Mouse (Mus musculus) hindbrain, embryonic 11.5 days (tissue): ENCODE results near the gene Oasl1. TPM values are rescaled to one million over a fixed set of nuclear protein-coding genes. Genes with fewer than 3 reads are reported as not detected.
"Not testable (repeated sequence)": the region's sequence is repeated elsewhere in the genome, so short reads cannot be mapped to it uniquely, and the experiment has no call there.

Experiments
- ATAC-seq: fragments of 200-750 bp; cut with Nextera tagmentation; 2 replicates; pipeline ENCODE4 v1.8.0; 2017; ENCODE audit warnings: mild to moderate bottlenecking, moderate TSS enrichment, moderate library complexity; ENCODE audit not compliant: low FRiP score
- DNase-seq: peaks from one replicate; pipeline ENCODE4 v3.0.0-alpha.2; 2015; ENCODE audit warnings: low spot score
- H3K27ac ChIP-seq: fragments of 300-500 bp; sonication (generic); 2 replicates; pipeline ENCODE4 v1.5.1; 2014; ENCODE audit warnings: mild to moderate bottlenecking, low read depth, low read length
- H3K27me3 ChIP-seq: fragments of 300-500 bp; sonication (generic); 2 replicates; pipeline ENCODE4 v1.6.1; 2014; ENCODE audit warnings: mild to moderate bottlenecking, low read length, moderate library complexity, mixed read lengths; ENCODE audit not compliant: control insufficient read depth, insufficient read depth
- H3K36me3 ChIP-seq: fragments of 300-500 bp; sonication (generic); 2 replicates; pipeline ENCODE4 v1.6.1; 2014; ENCODE audit warnings: mild to moderate bottlenecking, low read length, moderate library complexity, mixed read lengths; ENCODE audit not compliant: control insufficient read depth, insufficient read depth
- H3K4me1 ChIP-seq: fragments of 300-500 bp; sonication (generic); replicated peaks from 2 replicates; pipeline ENCODE4 v1.6.1; 2014; ENCODE audit warnings: low read length, mixed read lengths; ENCODE audit not compliant: control insufficient read depth, insufficient read depth
- H3K4me2 ChIP-seq: fragments of 300-500 bp; sonication (generic); replicated peaks from 2 replicates; pipeline ENCODE4 v1.6.1; 2014; ENCODE audit warnings: mild to moderate bottlenecking, low read depth, low read length
- H3K4me3 ChIP-seq: fragments of 300-500 bp; sonication (generic); 2 replicates; pipeline ENCODE4 v1.5.1; 2014; ENCODE audit warnings: low read depth, low read length
- H3K9ac ChIP-seq: fragments of 300-500 bp; sonication (generic); 2 replicates; pipeline ENCODE4 v1.6.1; 2014; ENCODE audit warnings: low read depth, low read length
- H3K9me3 ChIP-seq: fragments of 300-500 bp; sonication (generic); 2 replicates; pipeline ENCODE4 v1.6.1; 2016; ENCODE audit warnings: low read length; ENCODE audit not compliant: control insufficient read depth
- WGBS: fragments of 180-500 bp; shearing (Covaris S2); extraction: QIAGEN DNeasy Blood & Tissue Kit; methylation state at CpG from one replicate; pipeline ENCODE4 v1.1.7; 2014; 5-methylcytosine and 5-hydroxymethylcytosine counted together
- polyA plus RNA-seq: library from polyadenylated mRNA; unstranded; fragments of >200 nt; fragmentation: Nextera tagmentation; extraction: Ambion mirVana; gene quantifications from 2 replicates; pipeline ENCODE4 v1.2.1, GENCODE M21; 2014

Gene Oasl1
- polyA plus RNA-seq, result 0.25 and 0.39 TPM in 2 replicates

GRCm38 (mm10) chr5:114922998-114923473, at the start of gene Oasl1:
Gene Oasl1, plus strand, starts transcription at chr5:114923240.
- H3K4me1 ChIP-seq, result no peaks in the 10 kb centered on the region
- H3K4me3 ChIP-seq, result no peak within 1 kb of the TSS
- ATAC-seq, result no peak
- no peak for DNase-seq
- H3K4me2 ChIP-seq, result no peak within 1 kb of the TSS
- H3K9me3 ChIP-seq, result no peaks in the 10 kb centered on the region
- no peaks in the 10 kb centered on the region for H3K27me3 ChIP-seq
- WGBS, result 69% methylated on average over 15 of the region's 15 CpGs
- H3K9ac ChIP-seq, result no peak within 1 kb of the TSS
- H3K27ac ChIP-seq, result no peak within 1 kb of the TSS
- H3K36me3 ChIP-seq, result no peaks in the 10 kb centered on the region

DNA sequence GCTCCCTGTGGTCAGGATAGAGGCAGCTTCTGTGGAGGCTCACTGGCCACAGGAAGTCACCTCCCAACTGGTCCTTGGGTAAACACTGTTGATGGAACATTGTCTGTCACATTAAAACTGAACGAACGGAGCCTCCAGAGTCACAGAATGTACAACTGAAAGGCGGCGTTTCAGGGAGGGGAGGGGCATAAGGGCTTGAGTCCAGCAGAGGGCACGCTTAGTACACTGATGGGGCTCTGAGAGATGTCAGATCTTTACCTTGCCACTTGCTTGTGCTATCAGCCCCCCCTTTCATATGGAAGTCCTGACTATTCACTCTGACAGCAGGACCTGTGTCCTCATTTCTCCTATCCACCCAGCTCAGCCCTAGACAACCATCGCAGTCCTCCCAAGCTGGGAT, 47.2 kb upstream of the Oasl1 start:
- no peaks in the 10 kb centered on the region for H3K36me3 ChIP-seq
- H3K27ac ChIP-seq, result no peak overlapping the region
- no peak overlapping the region for H3K4me2 ChIP-seq
- DNase-seq (no peak), ATAC-seq (no peak)
- no peaks in the 10 kb centered on the region for H3K4me1 ChIP-seq
- H3K4me3 ChIP-seq, result no peak overlapping the region
- WGBS, result 69% methylated on average over 6 of the region's 6 CpGs
- no peaks in the 10 kb centered on the region for H3K27me3 ChIP-seq
- no peaks in the 10 kb centered on the region for H3K9me3 ChIP-seq
- no peak overlapping the region for H3K9ac ChIP-seq

DNA sequence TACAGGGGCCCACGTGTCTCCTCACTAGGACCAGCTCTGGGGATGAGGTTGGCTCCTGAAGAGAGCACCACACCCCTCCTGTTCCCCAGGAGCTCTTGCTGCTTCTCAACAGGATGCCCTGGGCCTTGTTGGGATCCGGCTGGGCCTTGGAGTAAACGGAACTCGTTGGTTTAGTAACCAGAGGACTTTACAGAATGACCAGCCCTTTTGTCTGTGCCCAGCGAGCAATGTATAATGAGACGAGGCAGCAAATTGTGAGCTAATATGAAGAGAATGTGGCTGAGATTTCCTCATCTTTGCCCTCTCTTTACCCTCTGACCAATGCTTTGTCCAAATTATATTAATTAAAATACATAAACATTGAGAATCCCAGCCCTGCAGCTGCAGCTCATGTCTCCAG, 46.7 kb upstream of the Oasl1 start:
- DNase-seq (no peak), ATAC-seq (no peak)
- H3K9ac ChIP-seq, result no peak overlapping the region
- H3K27me3 ChIP-seq, result no peaks in the 10 kb centered on the region
- WGBS, result 27% methylated on average over 6 of the region's 6 CpGs
- H3K4me1 ChIP-seq, result no peaks in the 10 kb centered on the region
- H3K27ac ChIP-seq, result no peak overlapping the region
- no peak overlapping the region for H3K4me3 ChIP-seq
- H3K4me2 ChIP-seq, result no peak overlapping the region
- no peaks in the 10 kb centered on the region for H3K9me3 ChIP-seq
- H3K36me3 ChIP-seq, result no peaks in the 10 kb centered on the region

DNA sequence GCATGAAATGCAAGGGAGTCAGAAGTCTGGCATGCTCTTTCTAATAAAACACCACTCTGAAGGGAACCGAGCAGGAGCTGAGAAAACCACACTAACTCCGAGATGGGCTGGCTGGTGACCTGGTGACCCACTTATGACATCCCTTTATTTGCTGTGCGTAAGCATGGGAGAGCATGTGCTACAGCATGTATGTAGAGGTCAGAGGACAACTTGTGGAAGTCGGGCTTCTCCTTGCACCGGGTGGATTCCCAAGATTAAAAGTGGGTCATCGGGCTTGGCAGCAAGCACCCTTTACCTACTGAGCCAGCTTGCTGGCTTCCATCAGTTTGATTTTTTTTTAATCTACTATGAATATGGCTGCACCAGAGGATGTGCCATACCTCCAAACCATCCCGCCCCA, 45.6 kb upstream of the Oasl1 start:
- no peak overlapping the region for H3K27ac ChIP-seq
- H3K36me3 ChIP-seq, result no peaks in the 10 kb centered on the region
- 70% methylated on average over 7 of the region's 7 CpGs for WGBS
- no peaks in the 10 kb centered on the region for H3K4me1 ChIP-seq
- H3K4me2 ChIP-seq, result no peak overlapping the region
- H3K4me3 ChIP-seq, result no peak overlapping the region
- H3K9me3 ChIP-seq, result no peaks in the 10 kb centered on the region
- H3K27me3 ChIP-seq, result no peaks in the 10 kb centered on the region
- DNase-seq, result no peak
- no peak for ATAC-seq
- no peak overlapping the region for H3K9ac ChIP-seq

- 64% methylated on average over 13 of the region's 13 CpGs for WGBS
- H3K4me2 ChIP-seq, result no peak overlapping the region
- H3K27me3 ChIP-seq, result no peaks in the 10 kb centered on the region
- ATAC-seq, result no peak
- H3K9ac ChIP-seq, result no peak overlapping the region
- no peak overlapping the region for H3K4me3 ChIP-seq
- no peak for DNase-seq
- no peaks in the 10 kb centered on the region for H3K9me3 ChIP-seq
- no peaks in the 10 kb centered on the region for H3K4me1 ChIP-seq
- H3K27ac ChIP-seq, result no peak overlapping the region
- H3K36me3 ChIP-seq, result no peaks in the 10 kb centered on the region
Observed at GRCm38 (mm10) chr5:114879399-114879798, 43.6 kb upstream of the Oasl1 start.

- not testable (repeated sequence) for H3K4me2 ChIP-seq, H3K4me3 ChIP-seq, H3K27me3 ChIP-seq, H3K4me1 ChIP-seq, H3K9ac ChIP-seq, H3K36me3 ChIP-seq, H3K27ac ChIP-seq, H3K9me3 ChIP-seq, DNase-seq, ATAC-seq
- 86% methylated on average over 6 of the region's 7 CpGs for WGBS
Observed at GRCm38 (mm10) chr5:114882319-114882718, 40.7 kb upstream of the Oasl1 start.

- Histone ChIP-seq H3K36me3 (no peaks in the 10 kb centered on the region), H3K9me3 (no peaks in the 10 kb centered on the region), H3K9ac (no peak overlapping the region), H3K27ac (no peak overlapping the region), H3K4me1 (no peaks in the 10 kb centered on the region), H3K4me3 (no peak overlapping the region), H3K27me3 (no peaks in the 10 kb centered on the region), H3K4me2 (no peak overlapping the region)
- WGBS, result 94% methylated on average over 11 of the region's 11 CpGs
- DNase-seq (no peak), ATAC-seq (no peak)
Observed at GRCm38 (mm10) chr5:114883022-114883421, 40.0 kb upstream of the Oasl1 start.

- no peak overlapping the region for H3K9ac ChIP-seq
- H3K9me3 ChIP-seq, result no peaks in the 10 kb centered on the region
- DNase-seq (no peak), ATAC-seq (no peak)
- no peaks in the 10 kb centered on the region for H3K4me1 ChIP-seq
- H3K36me3 ChIP-seq, result no peaks in the 10 kb centered on the region
- H3K4me2 ChIP-seq, result no peak overlapping the region
- H3K27ac ChIP-seq, result no peak overlapping the region
- WGBS, result 89% methylated on average over 6 of the region's 6 CpGs
- H3K4me3 ChIP-seq, result no peak overlapping the region
- no peaks in the 10 kb centered on the region for H3K27me3 ChIP-seq
Observed at GRCm38 (mm10) chr5:114886801-114887200, 36.2 kb upstream of the Oasl1 start.

GRCm38 (mm10) chr5:114888995-114889394, 34.0 kb upstream of the Oasl1 start:
- Histone ChIP-seq H3K9me3 (no peaks in the 10 kb centered on the region), H3K27ac (no peak overlapping the region), H3K4me3 (no peak overlapping the region), H3K9ac (no peak overlapping the region), H3K4me1 (no peaks in the 10 kb centered on the region), H3K4me2 (no peak overlapping the region), H3K27me3 (no peaks in the 10 kb centered on the region), H3K36me3 (no peaks in the 10 kb centered on the region)
- DNase-seq (no peak), ATAC-seq (no peak)
- WGBS, result 84% methylated on average over 2 of the region's 2 CpGs
